Mouse (Mus musculus) olfactory bulb, adult 2 months (tissue): Measurements from ENCODE around the gene Zc3h10.
"Not testable (repeated sequence)": the region's sequence is repeated elsewhere in the genome, so short reads cannot be mapped to it uniquely, and the experiment has no call there.

ENCODE experiments used
- CTCF ChIP-seq: fragments of 200-500 bp; IDR thresholded peaks from 2 replicates; pipeline ENCODE4 v1.5.1; 2012; ENCODE audit warnings: low read depth, mild to moderate bottlenecking, low read length, moderate library complexity; ENCODE audit not compliant: insufficient read depth
- POLR2A ChIP-seq: fragments of 200-500 bp; IDR thresholded peaks from 2 replicates; pipeline ENCODE4 v1.6.1; 2012; ENCODE audit warnings: mild to moderate bottlenecking, low read depth, low read length, moderate library complexity; ENCODE audit not compliant: insufficient read depth

DNA sequence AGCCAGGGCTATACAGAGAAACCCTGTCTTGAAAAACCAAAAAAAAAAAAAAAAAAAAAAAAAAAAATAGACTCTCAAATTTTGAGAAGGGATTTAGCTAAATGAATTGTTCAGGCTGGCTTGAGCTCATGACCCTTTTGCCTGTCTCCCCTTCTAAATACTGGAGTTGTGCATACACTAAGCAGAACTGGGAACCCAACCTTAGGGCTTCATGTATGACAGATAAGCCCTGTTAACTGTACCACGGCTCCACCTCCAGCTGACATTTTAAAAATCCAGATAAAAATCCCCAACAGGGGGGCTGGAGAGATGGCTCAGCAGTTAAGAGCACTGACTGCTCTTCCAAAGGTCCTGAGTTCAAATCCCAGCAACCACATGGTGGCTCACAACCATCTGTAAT lies 8.0 kb upstream of the Zc3h10 start:
- TF ChIP-seq CTCF, POLR2A: not testable (repeated sequence)
